Mouse (Mus musculus) heart, embryonic 12.5 days (tissue): Measurements from ENCODE around the gene Fam89a. TPM values are rescaled to one million over a fixed set of nuclear protein-coding genes. Genes with fewer than 3 reads are reported as not detected.

Source experiments
- ATAC-seq: fragments of 200-750 bp; cut with Nextera tagmentation; 2 replicates; pipeline ENCODE4 v1.8.0; 2017; ENCODE audit warnings: moderate TSS enrichment, moderate library complexity; ENCODE audit not compliant: insufficient number of reproducible peaks, low FRiP score
- H3K27ac ChIP-seq: fragments of 300-500 bp; sonication (generic); 2 replicates; pipeline ENCODE4 v1.5.1; 2016; ENCODE audit warnings: mild to moderate bottlenecking, moderate library complexity; ENCODE audit not compliant: poor library complexity, severe bottlenecking
- H3K27me3 ChIP-seq: fragments of 300-500 bp; sonication (generic); replicated peaks from 2 replicates; pipeline ENCODE4 v1.6.1; 2016; ENCODE audit warnings: mild to moderate bottlenecking, moderate library complexity
- H3K36me3 ChIP-seq: fragments of 300-500 bp; sonication (generic); 2 replicates; pipeline ENCODE4 v1.6.1; 2016; ENCODE audit warnings: mild to moderate bottlenecking, moderate library complexity
- H3K4me1 ChIP-seq: fragments of 300-500 bp; sonication (generic); replicated peaks from 2 replicates; pipeline ENCODE4 v1.6.1; 2016; ENCODE audit warnings: mild to moderate bottlenecking
- H3K4me2 ChIP-seq: fragments of 300-500 bp; sonication (generic); 2 replicates; pipeline ENCODE4 v1.6.1; 2016; ENCODE audit warnings: mild to moderate bottlenecking, moderate library complexity
- H3K4me3 ChIP-seq: fragments of 300-500 bp; sonication (generic); 2 replicates; pipeline ENCODE4 v1.5.1; 2016; ENCODE audit warnings: mild to moderate bottlenecking
- H3K9ac ChIP-seq: fragments of 300-500 bp; sonication (generic); 2 replicates; pipeline ENCODE4 v1.6.1; 2016; ENCODE audit warnings: mild to moderate bottlenecking, moderate library complexity
- H3K9me3 ChIP-seq: fragments of 300-500 bp; sonication (generic); replicated peaks from 2 replicates; pipeline ENCODE4 v1.6.1; 2016; ENCODE audit warnings: mild to moderate bottlenecking, moderate library complexity
- WGBS: fragments of 180-500 bp; shearing (Covaris S2); methylation state at CpG from one replicate; pipeline ENCODE4 v1.1.7; 2016; 5-methylcytosine and 5-hydroxymethylcytosine counted together
- polyA plus RNA-seq: library from polyadenylated mRNA; unstranded; fragments of >200 nt; fragmentation: Nextera tagmentation; extraction: Ambion mirVana; gene quantifications from 2 replicates; pipeline ENCODE4 v1.2.1, GENCODE M21; 2016

Fam89a gene
- polyA plus RNA-seq, 1 experiment from 2014 or later = 2.6 TPM

GRCm38 (mm10) chr8:124720133-124720532 lies 31.5 kb downstream of the Fam89a start:
- no peak for ATAC-seq
- Histone ChIP-seq H3K27ac (no peak overlapping the region), H3K4me1 (peaks cover 27% of the 10 kb centered on the region), H3K9me3 (no peaks in the 10 kb centered on the region), H3K9ac (peak overlapping the region; percentile 1; the same call in 1 of the 2 replicates), H3K36me3 (peaks cover 4% of the 10 kb centered on the region; the same call in 1 of the 2 replicates), H3K4me3 (no peak overlapping the region), H3K27me3 (no peaks in the 10 kb centered on the region), H3K4me2 (no peak overlapping the region)
- whole genome bisulfite sequencing = 76% methylated on average over 7 of the region's 7 CpGs

DNA sequence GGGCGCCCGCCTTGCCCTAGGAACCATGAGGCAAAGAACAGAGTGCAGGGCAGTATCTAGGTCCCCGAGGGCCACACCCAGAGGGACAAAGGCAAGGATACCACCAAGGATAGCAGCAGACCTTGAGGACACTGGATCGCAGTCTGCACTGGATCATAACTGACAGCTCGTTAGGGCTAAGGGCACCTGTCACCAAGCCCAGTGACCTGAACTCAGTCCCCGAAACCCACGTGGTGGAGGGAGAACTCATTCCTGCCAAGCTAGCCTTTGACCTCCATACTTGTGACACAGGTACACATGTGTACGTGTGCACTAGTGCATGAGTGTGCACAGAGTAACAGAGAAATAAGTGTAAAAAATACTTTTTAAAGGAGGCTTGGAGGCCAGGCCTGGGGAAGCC lies 35.9 kb downstream of the Fam89a start:
- no peaks in the 10 kb centered on the region for H3K9me3 ChIP-seq
- H3K27me3 ChIP-seq = no peaks in the 10 kb centered on the region
- peaks cover 34% of the 10 kb centered on the region for H3K36me3 ChIP-seq
- H3K9ac ChIP-seq = no peak overlapping the region
- H3K4me1 ChIP-seq = peaks cover 10% of the 10 kb centered on the region
- H3K4me2 ChIP-seq = no peak overlapping the region
- no peak overlapping the region for H3K27ac ChIP-seq
- WGBS = 76% methylated on average over 8 of the region's 8 CpGs
- no peak for ATAC-seq
- no peak overlapping the region for H3K4me3 ChIP-seq

- WGBS = 82% methylated on average over 6 of the region's 6 CpGs
- Histone ChIP-seq H3K4me1 (0 out of 2 replicates have a peak, but pooled peaks cover 4% of the 10 kb centered on the region), H3K27ac (no peak overlapping the region), H3K4me3 (no peak overlapping the region), H3K4me2 (no peak overlapping the region), H3K27me3 (no peaks in the 10 kb centered on the region), H3K9me3 (no peaks in the 10 kb centered on the region), H3K36me3 (peaks cover 47% of the 10 kb centered on the region), H3K9ac (no peak overlapping the region)
- ATAC-seq = no peak
Observed at GRCm38 (mm10) chr8:124713207-124713606, 38.4 kb downstream of the Fam89a start.

DNA sequence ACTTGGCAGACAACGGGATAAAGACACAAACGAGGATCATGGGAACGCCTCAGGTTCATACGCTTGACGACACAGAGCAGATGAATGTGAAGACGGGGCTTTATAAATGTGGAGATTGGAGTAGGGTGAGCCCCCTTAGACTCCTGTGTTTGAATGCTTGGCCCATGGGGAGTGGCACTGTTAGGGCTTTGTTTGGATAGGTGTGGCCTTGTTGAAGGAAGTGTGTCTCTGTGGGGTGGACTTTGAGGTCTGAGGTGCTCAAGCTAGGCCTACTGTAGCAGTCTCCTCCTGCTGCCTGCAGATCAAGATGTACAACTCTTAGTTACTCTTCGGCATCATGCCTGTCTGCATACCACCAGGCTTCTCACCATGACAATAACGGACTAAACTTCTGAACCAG lies 45.8 kb downstream of the Fam89a start:
- Histone ChIP-seq H3K36me3 (peaks cover 55% of the 10 kb centered on the region), H3K9me3 (no peaks in the 10 kb centered on the region), H3K4me1 (no peaks in the 10 kb centered on the region), H3K27me3 (no peaks in the 10 kb centered on the region), H3K4me3 (no peak overlapping the region), H3K27ac (no peak overlapping the region), H3K9ac (no peak overlapping the region), H3K4me2 (no peak overlapping the region)
- 92% methylated on average over 8 of the region's 8 CpGs for WGBS
- no peak for ATAC-seq

DNA sequence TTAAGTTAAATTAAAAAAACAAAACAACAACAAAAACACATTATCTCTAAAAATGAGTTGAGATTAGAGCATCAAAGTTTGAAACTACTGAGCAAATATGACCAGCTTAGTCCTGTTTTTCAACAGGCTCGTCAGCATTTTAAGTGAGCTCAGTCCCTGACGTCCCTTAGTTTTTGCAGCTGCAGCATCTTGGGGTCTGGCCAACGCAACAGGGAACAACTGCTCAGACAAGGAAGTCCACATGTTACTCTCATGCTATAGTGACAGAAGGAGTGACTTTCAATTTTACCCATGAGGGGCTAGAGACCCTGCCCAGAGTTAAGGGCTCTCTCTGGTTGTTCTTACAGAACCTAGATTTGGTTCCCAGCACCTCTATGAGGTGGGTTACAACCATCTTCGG lies 47.3 kb downstream of the Fam89a start:
- Histone ChIP-seq H3K4me2 (no peak overlapping the region), H3K27ac (no peak overlapping the region), H3K9me3 (no peaks in the 10 kb centered on the region), H3K27me3 (no peaks in the 10 kb centered on the region), H3K9ac (no peak overlapping the region), H3K36me3 (peaks cover 58% of the 10 kb centered on the region), H3K4me3 (no peak overlapping the region), H3K4me1 (no peaks in the 10 kb centered on the region)
- ATAC-seq = no peak
- 79% methylated on average over 4 of the region's 4 CpGs for WGBS

GRCm38 (mm10) chr8:124703526-124703925 lies 48.1 kb downstream of the Fam89a start:
- no peaks in the 10 kb centered on the region for H3K27me3 ChIP-seq
- H3K4me1 ChIP-seq = no peaks in the 10 kb centered on the region
- no peak overlapping the region for H3K4me2 ChIP-seq
- H3K9ac ChIP-seq = no peak overlapping the region
- peaks cover 57% of the 10 kb centered on the region for H3K36me3 ChIP-seq
- H3K27ac ChIP-seq = no peak overlapping the region
- H3K9me3 ChIP-seq = no peaks in the 10 kb centered on the region
- ATAC-seq = no peak
- WGBS = 65% methylated on average over 4 of the region's 4 CpGs
- no peak overlapping the region for H3K4me3 ChIP-seq

DNA sequence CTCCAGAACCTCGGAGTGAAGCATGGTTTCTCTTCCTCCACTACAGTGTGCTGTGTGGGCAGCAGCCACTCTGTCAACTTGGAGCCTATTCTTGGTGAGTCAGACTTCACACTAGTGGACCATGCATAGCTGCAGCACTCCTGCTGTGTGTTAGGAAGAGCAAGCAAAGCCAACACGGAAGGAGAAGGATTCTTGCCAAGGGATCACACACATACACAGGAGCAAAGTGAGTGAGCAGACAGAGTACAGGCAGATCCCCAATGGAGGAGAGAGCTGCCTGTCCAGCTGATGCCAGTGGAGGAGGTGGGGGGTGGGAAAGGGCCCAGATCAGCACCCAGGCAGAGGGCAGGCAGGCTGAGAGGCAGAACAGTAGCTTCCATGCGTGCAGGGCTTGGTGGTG lies 49.4 kb downstream of the Fam89a start:
- Histone ChIP-seq H3K36me3 (peaks cover 70% of the 10 kb centered on the region), H3K4me1 (no peaks in the 10 kb centered on the region), H3K27ac (no peak overlapping the region), H3K9me3 (no peaks in the 10 kb centered on the region), H3K27me3 (no peaks in the 10 kb centered on the region), H3K4me3 (no peak overlapping the region), H3K9ac (no peak overlapping the region), H3K4me2 (no peak overlapping the region)
- WGBS = 80% methylated on average over 3 of the region's 3 CpGs
- ATAC-seq = no peak

DNA sequence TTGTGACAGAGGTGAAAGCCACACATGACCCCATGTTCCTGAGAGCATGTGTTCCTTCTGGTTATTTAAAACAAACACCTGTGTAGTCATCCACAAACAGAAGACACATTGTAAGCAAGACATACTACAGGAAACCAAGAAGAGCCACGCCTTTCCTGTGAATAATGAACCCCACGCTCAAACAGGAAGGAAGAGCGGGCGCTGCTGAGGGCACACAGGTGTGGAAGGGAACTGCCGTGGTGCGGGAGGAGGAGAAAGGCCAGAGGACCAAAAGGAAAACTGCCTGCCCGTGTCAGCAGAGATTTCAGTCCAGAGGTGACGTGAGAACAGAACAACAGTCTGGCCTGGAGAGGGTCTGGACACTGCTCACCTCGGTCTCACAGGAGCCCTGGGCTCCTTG lies 50.6 kb downstream of the Fam89a start:
- Histone ChIP-seq H3K4me1 (no peaks in the 10 kb centered on the region), H3K9me3 (no peaks in the 10 kb centered on the region), H3K4me3 (no peak overlapping the region), H3K27me3 (no peaks in the 10 kb centered on the region), H3K36me3 (peaks cover 64% of the 10 kb centered on the region), H3K9ac (no peak overlapping the region), H3K4me2 (no peak overlapping the region), H3K27ac (no peak overlapping the region)
- ATAC-seq = no peak
- 77% methylated on average over 9 of the region's 9 CpGs for whole genome bisulfite sequencing

- Histone ChIP-seq H3K4me1 (no peaks in the 10 kb centered on the region), H3K9ac (no peak overlapping the region), H3K27me3 (no peaks in the 10 kb centered on the region), H3K4me2 (no peak overlapping the region), H3K9me3 (no peaks in the 10 kb centered on the region), H3K27ac (no peak overlapping the region), H3K4me3 (no peak overlapping the region), H3K36me3 (peaks cover 60% of the 10 kb centered on the region)
- ATAC-seq = no peak
- 81% methylated on average over 5 of the region's 5 CpGs for WGBS
Observed at GRCm38 (mm10) chr8:124700271-124700670, 51.4 kb downstream of the Fam89a start.

- H3K27me3 ChIP-seq = no peaks in the 10 kb centered on the region
- H3K36me3 ChIP-seq = peaks cover 68% of the 10 kb centered on the region
- H3K9me3 ChIP-seq = no peaks in the 10 kb centered on the region
- no peak overlapping the region for H3K27ac ChIP-seq
- no peak overlapping the region for H3K4me3 ChIP-seq
- ATAC-seq = no peak
- H3K4me2 ChIP-seq = no peak overlapping the region
- H3K9ac ChIP-seq = no peak overlapping the region
- H3K4me1 ChIP-seq = no peaks in the 10 kb centered on the region
- 90% methylated on average over 22 of the region's 22 CpGs for WGBS
Observed at GRCm38 (mm10) chr8:124695424-124696100, 56.1 kb downstream of the Fam89a start.

- no peak overlapping the region for H3K27ac ChIP-seq
- WGBS = 94% methylated on average over 4 of the region's 4 CpGs
Observed at GRCm38 (mm10) chr8:124691706-124692105, 59.9 kb downstream of the Fam89a start.

More at GRCm38 (mm10) chr8:124691706-124692105, 59.9 kb downstream of the Fam89a start:
- H3K4me3 ChIP-seq = no peak overlapping the region
- H3K9ac ChIP-seq = no peak overlapping the region
- ATAC-seq = no peak
- H3K4me2 ChIP-seq = no peak overlapping the region
- no peaks in the 10 kb centered on the region for H3K27me3 ChIP-seq
- no peaks in the 10 kb centered on the region for H3K9me3 ChIP-seq
- peaks cover 46% of the 10 kb centered on the region for H3K36me3 ChIP-seq
- H3K4me1 ChIP-seq = no peaks in the 10 kb centered on the region
